Mouse (Mus musculus): ENCODE results near the gene Ptpn4.

DNA sequence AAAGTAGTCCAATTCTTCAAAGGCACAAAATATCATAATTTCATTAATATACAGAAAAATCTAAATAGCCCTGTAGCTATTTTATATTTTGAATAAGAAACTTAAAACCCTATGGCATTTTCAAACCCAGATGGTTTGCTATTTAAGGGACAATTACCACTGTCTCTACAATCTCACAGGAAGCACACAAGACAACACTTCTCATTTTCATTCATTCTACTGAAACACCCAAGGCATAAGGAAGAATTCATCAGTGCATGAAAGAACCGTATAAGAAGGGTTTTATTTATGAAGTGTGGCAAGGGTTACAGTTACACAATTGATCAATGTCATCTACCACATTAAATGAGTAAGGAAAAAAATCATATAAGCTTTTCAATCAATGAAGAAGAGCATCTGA is 32.8 kb downstream of the Ptpn4 start:
- TF ChIP-seq CEBPB (IDR thresholded peaks at IDR 0.05; ENCODE audit: insufficient read depth, poor library complexity, severe bottlenecking) = no peak
- no peak for TF ChIP-seq MYOD1 (IDR thresholded peaks at IDR 0.05; ENCODE audit: control insufficient read depth in 1 of 3, insufficient read length in 2 of 3, low read depth in 2 of 3)

All from myocyte (in vitro differentiated cells).